Mouse (Mus musculus) liver, embryonic 16.5 days (tissue): ENCODE results near the gene Flna. TPM values are rescaled to one million over a fixed set of nuclear protein-coding genes. Genes with fewer than 3 reads are reported as not detected.
A peak's percentile ranks its signal among the peaks of the same experiment; 100 is the strongest.
"Not testable (repeated sequence)": the region's sequence is repeated elsewhere in the genome, so short reads cannot be mapped to it uniquely, and the experiment has no call there.

Experiments used
- ATAC-seq: fragments of 200-750 bp; cut with Nextera tagmentation; 2 replicates; pipeline ENCODE4 v1.8.0; 2017; ENCODE audit warnings: low read depth, mild to moderate bottlenecking, moderate number of reproducible peaks, moderate library complexity
- H3K27ac ChIP-seq: fragments of 300-500 bp; sonication (generic); 2 replicates; pipeline ENCODE4 v1.5.1; 2014; ENCODE audit warnings: mild to moderate bottlenecking, low read length
- H3K27me3 ChIP-seq: fragments of 300-500 bp; sonication (generic); 2 replicates; pipeline ENCODE4 v1.6.1; 2014; ENCODE audit warnings: low read depth, low read length, mixed read lengths; ENCODE audit not compliant: control insufficient read depth, insufficient read depth
- H3K36me3 ChIP-seq: fragments of 300-500 bp; sonication (generic); 2 replicates; pipeline ENCODE4 v1.6.1; 2014; ENCODE audit warnings: mild to moderate bottlenecking; ENCODE audit not compliant: control insufficient read depth, insufficient read depth
- H3K4me1 ChIP-seq: fragments of 300-500 bp; sonication (generic); 2 replicates; pipeline ENCODE4 v1.6.1; 2014; ENCODE audit warnings: low read depth, low read length, mixed read lengths; ENCODE audit not compliant: control insufficient read depth
- H3K4me2 ChIP-seq: fragments of 300-500 bp; sonication (generic); 2 replicates; pipeline ENCODE4 v1.6.1; 2014; ENCODE audit warnings: low read depth, low read length, mixed read lengths
- H3K4me3 ChIP-seq: fragments of 300-500 bp; sonication (generic); 2 replicates; pipeline ENCODE4 v1.5.1; 2014; ENCODE audit warnings: low read depth, mild to moderate bottlenecking, low read length
- H3K9ac ChIP-seq: fragments of 300-500 bp; sonication (generic); 2 replicates; pipeline ENCODE4 v1.6.1; 2014; ENCODE audit warnings: low read depth, low read length
- H3K9me3 ChIP-seq: fragments of 300-500 bp; sonication (generic); replicated peaks from 2 replicates; pipeline ENCODE4 v1.6.1; 2016; ENCODE audit warnings: low read length; ENCODE audit not compliant: control insufficient read depth
- WGBS: fragments of 180-500 bp; shearing (Covaris S2); extraction: QIAGEN DNeasy Blood & Tissue Kit; methylation state at CpG from one replicate; pipeline ENCODE4 v1.1.7; 2014; ENCODE audit not compliant: insufficient replicate concordance; 5-methylcytosine and 5-hydroxymethylcytosine counted together
- polyA plus RNA-seq: library from polyadenylated mRNA; unstranded; fragments of >200 nt; fragmentation: Nextera tagmentation; extraction: Ambion mirVana; gene quantifications from 2 replicates; pipeline ENCODE4 v1.2.1, GENCODE M21; 2015

Flna gene
- polyA plus RNA-seq, 1 experiment from 2014 or later, result 53.3 TPM

- Histone ChIP-seq H3K9me3 (no peaks in the 10 kb centered on the region), H3K4me1 (peaks cover 18% of the 10 kb centered on the region), H3K4me3 (no peak overlapping the region; the same call in 1 of the 2 replicates), H3K4me2 (peak overlapping the region; percentile 42; the same call in 1 of the 2 replicates), H3K27ac (peak overlapping the region; percentile 37), H3K27me3 (no peaks in the 10 kb centered on the region), H3K9ac (no peak overlapping the region), H3K36me3 (no peaks in the 10 kb centered on the region; the same call in 1 of the 2 replicates)
- ATAC-seq, result no peak
- WGBS, result 66% methylated on average over 2 of the region's 2 CpGs
Measured at GRCm38 (mm10) chrX:74243396-74243795, 6.2 kb downstream of the Flna start.

GRCm38 (mm10) chrX:74240332-74240731, 9.3 kb downstream of the Flna start:
- ATAC-seq, result no peak
- WGBS, result 79% methylated on average over 4 of the region's 4 CpGs
- H3K27ac ChIP-seq, result no peak overlapping the region
- H3K9ac ChIP-seq, result no peak overlapping the region
- H3K4me1 ChIP-seq, result peaks cover 15% of the 10 kb centered on the region
- no peak overlapping the region for H3K4me3 ChIP-seq
- H3K36me3 ChIP-seq, result no peaks in the 10 kb centered on the region; the same call in none of the 2 replicates
- H3K27me3 ChIP-seq, result no peaks in the 10 kb centered on the region
- no peak overlapping the region for H3K4me2 ChIP-seq
- no peaks in the 10 kb centered on the region for H3K9me3 ChIP-seq

GRCm38 (mm10) chrX:74233196-74233595, 16.4 kb downstream of the Flna start:
- no peak overlapping the region for H3K27ac ChIP-seq
- no peaks in the 10 kb centered on the region for H3K9me3 ChIP-seq
- no peaks in the 10 kb centered on the region for H3K4me1 ChIP-seq
- no peak overlapping the region for H3K9ac ChIP-seq
- no peak overlapping the region for H3K4me2 ChIP-seq
- no peak for ATAC-seq
- no peaks in the 10 kb centered on the region; the same call in 1 of the 2 replicates for H3K36me3 ChIP-seq
- WGBS, result 80% methylated on average over 5 of the region's 5 CpGs
- H3K4me3 ChIP-seq, result no peak overlapping the region
- H3K27me3 ChIP-seq, result no peaks in the 10 kb centered on the region

- Histone ChIP-seq H3K4me3 (no peak overlapping the region), H3K27me3 (no peaks in the 10 kb centered on the region), H3K4me1 (no peaks in the 10 kb centered on the region), H3K4me2 (no peak overlapping the region), H3K36me3 (no peaks in the 10 kb centered on the region; the same call in 1 of the 2 replicates), H3K9ac (no peak overlapping the region), H3K9me3 (no peaks in the 10 kb centered on the region), H3K27ac (no peak overlapping the region)
- 44% methylated on average over 1 of the region's 1 CpGs for WGBS
- no peak for ATAC-seq
Measured at GRCm38 (mm10) chrX:74230038-74230437, 19.6 kb downstream of the Flna start.

GRCm38 (mm10) chrX:74220099-74220498, 29.5 kb downstream of the Flna start:
- H3K4me1 ChIP-seq, H3K4me2 ChIP-seq, H3K27ac ChIP-seq, H3K27me3 ChIP-seq, H3K4me3 ChIP-seq, ATAC-seq, H3K36me3 ChIP-seq, H3K9ac ChIP-seq, H3K9me3 ChIP-seq: not testable (repeated sequence)
- 39% methylated on average over 1 of the region's 1 CpGs for WGBS

GRCm38 (mm10) chrX:74219449-74219848, 30.2 kb downstream of the Flna start:
- H3K9me3 ChIP-seq, result no peaks in the 10 kb centered on the region
- no peak overlapping the region for H3K4me2 ChIP-seq
- H3K4me3 ChIP-seq, result no peak overlapping the region
- no peak overlapping the region for H3K9ac ChIP-seq
- H3K4me1 ChIP-seq, result no peaks in the 10 kb centered on the region
- H3K36me3 ChIP-seq, result no peaks in the 10 kb centered on the region
- 56% methylated on average over 13 of the region's 13 CpGs for WGBS
- H3K27me3 ChIP-seq, result no peaks in the 10 kb centered on the region
- no peak for ATAC-seq
- no peak overlapping the region for H3K27ac ChIP-seq

- no peaks in the 10 kb centered on the region for H3K27me3 ChIP-seq
- no peak overlapping the region for H3K4me2 ChIP-seq
- no peak overlapping the region for H3K4me3 ChIP-seq
- WGBS, result 72% methylated on average over 4 of the region's 4 CpGs
- H3K4me1 ChIP-seq, result no peaks in the 10 kb centered on the region
- no peak for ATAC-seq
- no peaks in the 10 kb centered on the region for H3K9me3 ChIP-seq
- no peak overlapping the region for H3K9ac ChIP-seq
- H3K36me3 ChIP-seq, result no peaks in the 10 kb centered on the region
- H3K27ac ChIP-seq, result no peak overlapping the region
Measured at GRCm38 (mm10) chrX:74218496-74218895, 31.1 kb downstream of the Flna start.

- no peak overlapping the region for H3K9ac ChIP-seq
- no peak overlapping the region for H3K4me3 ChIP-seq
- H3K36me3 ChIP-seq, result no peaks in the 10 kb centered on the region
- no peaks in the 10 kb centered on the region for H3K9me3 ChIP-seq
- 53% methylated on average over 2 of the region's 2 CpGs for WGBS
- no peaks in the 10 kb centered on the region for H3K27me3 ChIP-seq
- ATAC-seq, result no peak
- no peak overlapping the region for H3K4me2 ChIP-seq
- no peak overlapping the region for H3K27ac ChIP-seq
- H3K4me1 ChIP-seq, result no peaks in the 10 kb centered on the region
Measured at GRCm38 (mm10) chrX:74203556-74203955, 46.1 kb downstream of the Flna start.

- no peaks in the 10 kb centered on the region for H3K9me3 ChIP-seq
Measured at GRCm38 (mm10) chrX:74176959-74177358, 72.7 kb downstream of the Flna start, which contains the start of gene Tktl1. Tktl1 (plus strand) TSS chrX:74177259.

More at GRCm38 (mm10) chrX:74176959-74177358, 72.7 kb downstream of the Flna start, which contains the start of gene Tktl1:
- H3K4me1 ChIP-seq, result no peaks in the 10 kb centered on the region
- ATAC-seq, result no peak
- H3K27me3 ChIP-seq, result no peaks in the 10 kb centered on the region
- no peak within 1 kb of the TSS for H3K4me2 ChIP-seq
- no peak within 1 kb of the TSS for H3K4me3 ChIP-seq
- no peaks in the 10 kb centered on the region for H3K36me3 ChIP-seq
- WGBS, result 77% methylated on average over 17 of the region's 17 CpGs
- no peak within 1 kb of the TSS for H3K9ac ChIP-seq
- no peak within 1 kb of the TSS for H3K27ac ChIP-seq
